Mouse (Mus musculus) spleen, postnatal 36 days (tissue): ENCODE measurements around the gene Ttc23l.
A peak's percentile ranks its signal among the peaks of the same experiment; 100 is the strongest.
"Not testable (repeated sequence)": the region's sequence is repeated elsewhere in the genome, so short reads cannot be mapped to it uniquely, and the experiment has no call there.

Experiments
- DNase-seq, 2 experiments: peaks; one replicate each; pipeline ENCODE4 v3.0.0; 2022; ENCODE audit warnings: low spot score in 2 of 2, mixed read lengths in 1 of 2

Gene Ttc23l

DNA sequence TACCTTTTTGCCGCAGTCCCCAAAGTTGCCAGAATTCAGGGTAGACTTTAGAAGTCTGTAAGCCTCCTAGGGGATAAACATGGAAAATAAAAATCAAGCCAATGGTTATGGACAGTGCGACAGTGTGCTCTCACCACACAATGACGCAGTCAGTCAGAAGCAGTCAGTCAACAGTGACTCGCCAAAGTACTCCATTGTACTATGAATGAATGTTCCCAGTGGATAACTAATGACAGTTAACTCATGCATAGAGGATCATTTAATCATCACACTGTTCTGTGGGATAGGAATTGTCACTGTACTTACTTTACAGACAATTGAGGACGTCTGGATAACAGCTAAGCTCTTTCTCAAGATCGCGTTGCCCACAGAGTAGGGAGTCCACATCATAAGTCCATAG lies 43.3 kb downstream of the Ttc23l start:
- DNase-seq: no peak

- DNase-seq: no peak
Measured at GRCm38 (mm10) chr15:10506099-10506498, 52.4 kb downstream of the Ttc23l start.

DNA sequence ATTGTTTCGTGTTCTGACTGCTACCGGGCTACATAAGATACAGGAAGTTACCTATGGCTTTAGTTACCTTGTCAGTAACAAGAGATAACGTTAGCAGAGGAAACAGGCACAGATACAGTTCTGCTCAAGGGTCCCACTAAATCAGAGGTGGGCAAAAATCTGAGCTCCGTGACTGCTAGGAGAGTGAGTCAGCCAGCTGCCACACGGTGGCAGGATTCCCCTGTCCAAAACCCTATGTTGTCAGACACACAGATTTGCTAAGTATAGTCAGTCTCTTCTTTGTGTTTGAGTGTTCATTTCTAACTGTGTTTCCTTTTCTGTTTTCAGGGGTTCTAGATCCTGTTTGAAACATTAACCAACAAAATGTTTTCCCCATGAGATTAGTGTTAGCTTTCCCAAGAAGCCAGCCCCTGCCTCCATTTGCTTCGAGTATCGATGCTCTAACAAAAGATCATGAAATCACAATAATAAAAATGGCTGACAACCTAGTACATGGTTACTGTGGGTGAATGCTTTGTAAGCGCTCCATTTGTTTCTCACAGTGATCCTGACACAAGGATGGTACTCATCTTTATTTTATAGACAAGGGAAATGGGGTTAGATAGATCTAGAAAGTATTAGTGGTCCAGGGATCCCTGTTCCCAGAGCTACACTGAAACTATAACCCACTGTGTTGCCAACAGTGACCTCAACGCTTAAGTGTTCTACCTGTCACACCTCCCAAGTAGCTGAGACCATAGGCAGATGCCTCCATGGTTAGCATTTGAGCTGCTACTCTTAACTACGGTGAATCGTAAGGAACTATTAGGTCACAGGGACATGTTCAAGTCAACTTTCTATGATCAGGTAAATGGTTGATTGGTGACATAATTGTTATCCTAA lies 57.4 kb downstream of the Ttc23l start:
- DNase-seq: no peak

DNA sequence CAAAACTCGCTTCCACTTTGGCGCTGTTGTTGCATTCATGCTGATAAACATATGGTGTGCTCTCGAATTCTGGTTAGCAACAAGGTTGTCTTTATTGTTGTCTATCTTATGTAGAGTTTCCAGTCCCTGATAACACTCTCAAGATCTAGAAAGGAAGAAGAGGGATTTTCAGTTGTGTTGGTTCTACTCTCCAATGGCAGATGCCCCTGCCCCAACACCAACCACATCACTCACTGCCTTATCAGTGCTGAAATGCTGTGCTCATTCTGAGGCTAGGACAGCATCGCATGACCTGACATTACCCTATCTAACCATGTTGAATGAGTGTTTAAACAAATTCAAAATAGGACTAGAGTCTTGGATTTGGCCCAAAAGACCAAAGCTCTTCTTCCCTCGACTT lies 58.4 kb downstream of the Ttc23l start:
- no peak for DNase-seq

GRCm38 (mm10) chr15:10499593-10499992 lies 58.9 kb downstream of the Ttc23l start:
- DNase-seq: no peak

DNA sequence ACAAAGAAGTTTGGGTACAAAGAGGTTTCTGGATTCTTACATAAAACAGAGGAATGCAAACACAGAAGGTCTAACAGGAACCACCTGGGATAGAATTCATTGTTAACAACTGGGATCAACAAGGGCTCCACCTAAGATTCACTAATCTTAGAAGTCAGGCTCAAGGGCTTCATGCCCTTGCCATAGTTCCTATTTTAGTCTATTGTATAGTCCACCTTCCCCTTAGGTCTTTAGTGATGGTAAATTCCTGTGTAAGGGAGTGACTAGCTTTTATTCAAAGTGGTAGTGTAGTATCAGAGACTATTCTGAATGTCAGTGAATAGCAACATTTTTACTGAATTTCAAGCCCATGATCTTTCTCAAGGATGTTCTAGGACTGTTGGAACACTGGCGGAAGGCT lies 61.8 kb downstream of the Ttc23l start:
- DNase-seq: not testable (repeated sequence)

DNA sequence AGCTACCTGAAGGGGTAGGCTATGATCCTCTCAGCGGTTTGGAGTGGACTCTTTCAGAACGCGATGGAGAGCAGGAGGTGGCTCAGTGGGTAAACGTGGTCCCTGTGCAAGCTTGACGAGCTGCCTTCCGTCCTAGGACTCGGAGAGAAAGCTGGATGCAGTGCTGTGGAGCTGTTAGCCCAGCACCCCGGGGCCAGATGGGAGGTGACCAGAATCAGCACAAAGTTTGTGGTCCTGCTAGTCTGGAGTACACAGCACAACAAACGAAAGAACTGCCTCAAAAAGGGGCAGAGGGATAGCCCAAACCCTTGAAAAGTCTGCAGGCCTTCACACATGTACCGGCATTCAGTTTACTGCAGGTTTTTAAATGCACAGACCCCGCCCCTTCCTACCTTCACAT lies 62.5 kb downstream of the Ttc23l start:
- DNase-seq: no peak

- no peak for DNase-seq
Measured at GRCm38 (mm10) chr15:10490101-10490500, 68.4 kb downstream of the Ttc23l start.

- DNase-seq: no peak
Measured at GRCm38 (mm10) chr15:10487246-10487645, 71.2 kb downstream of the Ttc23l start.

- DNase-seq: no peak
Measured at GRCm38 (mm10) chr15:10486365-10486839, 72.1 kb downstream of the Ttc23l start.

DNA sequence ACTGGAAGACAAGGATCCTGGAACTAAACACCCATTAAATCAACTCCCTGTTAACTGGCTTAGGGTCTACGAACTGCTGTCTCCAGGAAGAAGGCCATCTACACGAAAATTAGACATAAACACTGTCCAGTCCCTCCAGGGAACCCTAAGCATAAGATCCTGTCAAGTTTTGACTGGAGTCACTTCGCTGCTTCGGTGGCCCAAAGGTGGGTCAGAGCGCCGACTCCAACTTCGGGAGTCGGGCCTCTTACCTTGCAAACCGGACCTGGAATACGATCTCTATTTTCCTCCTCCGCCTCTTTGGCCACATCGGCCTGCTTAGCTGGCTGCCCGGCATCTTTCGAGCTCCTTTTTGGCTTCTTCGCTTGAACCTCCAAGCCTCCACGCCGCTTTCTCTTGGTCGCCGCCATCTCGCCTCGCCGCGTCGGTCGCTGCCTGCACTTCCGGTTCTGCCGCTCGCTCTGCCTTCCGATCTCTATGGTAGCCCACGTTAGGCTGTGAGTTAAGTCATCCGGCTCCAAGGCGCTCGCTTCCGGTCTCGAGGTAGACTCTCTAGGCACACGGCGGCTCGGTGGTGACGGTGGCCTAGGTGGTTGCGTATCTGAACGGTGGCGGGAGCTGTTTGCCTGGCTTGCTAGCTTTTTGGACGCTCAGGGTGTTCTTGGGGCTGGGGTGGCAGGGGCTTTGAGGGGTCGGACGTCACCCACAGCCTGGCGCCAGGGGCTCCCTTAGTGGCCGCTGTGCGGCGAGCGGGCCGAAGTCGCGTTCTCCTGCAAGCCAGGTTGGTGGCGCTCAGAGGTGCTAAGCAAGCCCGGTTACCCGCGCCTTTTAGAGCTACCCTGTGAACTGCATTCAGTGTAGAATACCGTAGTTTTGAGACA lies 72.7 kb downstream of the Ttc23l start, which contains the start of the genes Brix1 and Rad1:
Brix1 (minus strand) TSS at position 464 of the 881 bp plus-strand sequence.
Rad1 (plus strand) TSS at position 535 of the 881 bp plus-strand sequence.
- peak; percentile 93 to 95 for DNase-seq

- DNase-seq: no peak
Measured at GRCm38 (mm10) chr15:10470941-10471340, 87.5 kb downstream of the Ttc23l start.

DNA sequence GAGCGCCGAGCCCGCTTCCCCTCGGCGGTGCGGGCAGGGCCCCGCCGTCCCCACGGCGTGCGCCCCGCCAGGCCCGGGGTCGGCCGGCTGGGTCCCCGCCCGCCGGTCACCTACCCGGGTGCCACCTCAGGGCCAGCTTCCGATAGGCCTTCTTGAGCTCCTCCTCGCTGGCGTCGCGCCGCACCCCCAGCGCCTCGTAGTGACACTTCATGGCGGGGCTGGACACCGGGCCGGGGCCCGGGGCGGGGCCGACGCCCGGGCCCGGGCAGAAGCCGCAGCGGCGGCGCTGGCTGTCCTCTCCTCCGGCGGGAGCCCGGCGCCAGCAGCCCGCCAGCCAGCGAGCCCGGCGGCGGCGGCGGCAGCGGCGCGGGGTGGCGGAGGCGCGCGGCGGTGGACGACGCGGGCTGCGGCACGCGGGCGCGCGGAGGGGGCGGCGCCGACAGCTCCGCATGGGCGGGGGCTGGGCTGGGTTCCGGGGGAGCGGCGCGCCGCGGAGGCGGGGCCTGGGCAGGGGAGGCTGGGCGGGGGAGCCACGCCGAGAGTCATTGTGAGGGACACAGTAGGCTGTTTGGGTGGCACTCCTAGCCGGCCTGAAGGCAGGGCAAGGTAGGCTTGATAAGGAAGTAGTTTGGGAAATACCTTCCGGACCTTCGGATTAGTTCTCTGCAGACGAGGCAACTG lies 88.2 kb downstream of the Ttc23l start, which contains the start of gene Dnajc21:
Dnajc21 (minus strand) TSS at position 366 of the 681 bp plus-strand sequence.
- DNase-seq: peak; percentile 83 to 86

DNA sequence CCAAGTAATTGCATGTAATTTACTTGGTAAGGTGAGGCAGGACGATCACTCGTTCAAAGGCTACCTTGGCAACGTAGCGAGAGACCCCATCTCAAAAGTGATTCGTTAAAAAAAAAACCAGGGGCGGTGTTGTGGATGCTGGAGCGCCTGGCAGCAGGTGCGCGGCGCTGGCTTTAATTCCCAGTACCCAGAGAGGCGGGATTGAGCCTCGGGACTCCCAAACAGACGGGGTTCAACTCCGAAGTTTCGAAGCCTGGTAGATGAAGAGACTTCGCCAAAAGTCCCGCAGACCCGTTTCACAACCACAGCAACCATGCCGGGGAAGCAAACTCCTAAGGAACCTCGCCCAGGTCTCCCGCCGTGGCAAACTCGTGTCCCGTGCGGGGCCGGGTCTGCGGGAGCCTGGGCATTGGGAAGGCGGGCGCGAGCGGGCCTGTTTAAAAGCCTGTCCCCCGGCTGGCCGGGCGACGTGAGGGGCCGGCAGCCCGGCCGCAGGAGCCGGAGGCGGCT lies 88.8 kb downstream of the Ttc23l start:
- no peak for DNase-seq

GRCm38 (mm10) chr15:10468761-10469160 lies 89.7 kb downstream of the Ttc23l start:
- no peak for DNase-seq

DNA sequence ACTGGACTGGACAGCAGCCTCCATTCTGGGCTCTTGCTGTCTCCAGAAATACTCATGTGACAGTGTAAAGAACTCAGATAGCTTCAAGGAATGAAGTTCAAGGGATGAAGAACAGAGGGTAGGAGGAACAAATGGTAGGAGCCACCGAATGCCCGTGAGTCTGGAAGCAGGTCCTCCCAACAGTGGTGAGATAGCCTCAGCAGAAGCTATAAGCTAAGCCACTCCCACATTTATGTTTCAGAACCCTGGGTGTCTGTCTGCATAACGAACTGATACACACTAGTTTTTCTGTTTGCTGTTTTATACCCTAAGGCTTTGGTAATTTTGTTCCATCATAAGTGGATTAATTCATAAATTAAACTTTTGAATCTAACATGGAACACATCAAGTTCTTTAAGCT lies 93.8 kb downstream of the Ttc23l start:
- DNase-seq: no peak

DNA sequence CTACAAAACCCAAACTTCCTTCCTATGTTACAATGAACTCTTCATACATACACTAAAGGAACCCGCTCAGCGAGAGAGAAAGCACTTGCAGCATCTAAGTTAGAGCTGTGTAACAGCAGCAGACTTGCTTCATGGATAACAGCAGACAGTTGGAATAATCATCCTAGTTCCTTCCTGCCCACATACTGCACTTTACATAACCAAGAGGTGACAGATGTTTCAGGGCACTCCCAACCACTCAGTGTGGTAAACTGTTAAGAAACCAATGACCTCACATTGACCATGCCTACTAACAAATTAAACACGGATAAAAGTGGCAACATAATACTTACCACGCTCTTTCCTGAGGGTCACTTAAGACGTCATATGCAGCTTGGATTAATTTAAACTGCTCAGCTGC lies 94.9 kb downstream of the Ttc23l start:
- no peak for DNase-seq

- DNase-seq: no peak
Measured at GRCm38 (mm10) chr15:10460986-10461385, 97.5 kb downstream of the Ttc23l start.
